Mouse (Mus musculus): ENCODE results near the gene Ptprt.
A peak's percentile ranks its signal among the peaks of the same experiment; 100 is the strongest.

The Ptprt gene

DNA sequence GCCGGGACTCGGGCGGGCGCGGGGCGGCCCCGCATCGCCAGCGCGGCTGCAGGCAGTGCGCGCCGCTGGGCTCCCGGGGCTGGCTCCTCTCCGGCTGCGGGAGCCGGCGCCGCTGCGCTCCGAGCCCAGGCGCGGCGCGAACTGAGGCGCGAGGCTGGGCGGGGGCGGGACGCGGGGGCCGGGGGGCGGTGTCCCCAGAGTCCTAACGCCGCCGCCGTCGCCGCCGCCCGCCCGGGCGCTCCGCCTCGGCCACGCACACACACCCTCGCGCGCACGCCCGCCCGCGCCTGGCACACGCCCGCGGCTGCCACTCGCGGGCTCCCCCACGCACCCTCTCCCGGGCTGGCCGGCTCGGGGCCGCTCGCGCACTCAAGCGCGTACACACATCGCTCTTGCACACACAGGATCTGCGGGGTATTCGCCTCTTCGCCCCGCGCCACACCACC is at the start of gene Ptprt:
Gene Ptprt (minus strand): TSS at position 207 of the 446 bp plus-strand sequence.
- DNase-seq (ENCODE audit: low spot score in 2 of 2): peak; percentile 48 to 50

DNA sequence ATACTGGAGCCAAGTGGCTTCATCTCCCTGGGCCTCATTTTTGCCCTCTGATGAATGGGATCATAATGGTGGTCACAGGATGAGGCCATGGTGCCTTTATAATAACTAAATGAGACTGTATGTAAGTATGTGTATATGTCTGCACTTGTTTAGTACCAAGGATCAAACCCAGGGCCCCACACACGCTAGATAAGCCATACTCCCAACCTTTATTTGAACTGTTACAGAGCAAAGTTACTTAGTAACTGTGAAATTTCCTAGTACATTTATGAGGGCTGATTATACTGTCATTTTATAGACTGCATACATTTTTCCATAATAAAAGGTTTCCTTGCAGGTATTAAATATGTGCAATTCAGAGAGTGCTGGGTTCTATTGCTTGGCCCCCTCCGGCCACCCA is 49.5 kb upstream of the Ptprt start:
- DNase-seq (ENCODE audit: low spot score in 2 of 2): no peak

DNA sequence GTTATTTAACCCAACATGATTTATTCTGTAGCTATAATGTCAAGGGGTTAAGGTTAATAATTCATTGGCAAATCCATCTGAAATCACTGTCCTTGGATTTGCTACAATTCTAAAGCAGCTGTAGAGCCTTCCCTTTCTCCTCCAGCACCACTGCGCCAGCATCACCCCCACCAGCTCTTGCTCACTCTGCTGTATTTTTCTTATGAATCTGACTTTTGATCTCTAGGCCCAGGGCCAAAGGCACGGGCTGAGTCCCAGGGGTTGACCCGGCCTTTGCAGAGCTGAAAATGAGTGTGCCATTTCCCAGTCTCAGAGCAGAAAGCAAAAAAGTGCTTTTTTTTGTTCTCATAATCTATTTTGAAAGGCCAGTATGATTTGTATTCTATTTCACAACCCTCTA is 38.7 kb upstream of the Ptprt start:
- DNase-seq (ENCODE audit: low spot score in 2 of 2): no peak

DNA sequence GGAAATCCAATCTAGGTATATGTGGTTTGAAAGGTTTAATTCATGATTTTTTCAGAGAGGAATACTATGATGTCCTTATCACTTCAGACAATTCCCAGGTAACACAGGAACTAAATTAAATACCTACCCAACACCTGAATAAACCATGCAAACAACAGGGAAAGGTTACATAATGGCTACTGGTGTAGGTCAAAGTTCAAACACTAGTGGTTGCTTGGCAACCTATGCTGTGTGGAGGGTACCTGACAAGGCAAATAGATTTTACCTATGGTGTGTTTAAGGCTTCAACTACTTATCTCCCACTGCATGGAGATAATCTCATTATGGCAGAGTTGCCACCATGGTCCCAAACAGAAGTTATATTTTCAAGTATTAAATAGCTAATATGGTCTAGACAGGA is 38.1 kb upstream of the Ptprt start:
- DNase-seq (ENCODE audit: low spot score in 2 of 2): no peak

DNA sequence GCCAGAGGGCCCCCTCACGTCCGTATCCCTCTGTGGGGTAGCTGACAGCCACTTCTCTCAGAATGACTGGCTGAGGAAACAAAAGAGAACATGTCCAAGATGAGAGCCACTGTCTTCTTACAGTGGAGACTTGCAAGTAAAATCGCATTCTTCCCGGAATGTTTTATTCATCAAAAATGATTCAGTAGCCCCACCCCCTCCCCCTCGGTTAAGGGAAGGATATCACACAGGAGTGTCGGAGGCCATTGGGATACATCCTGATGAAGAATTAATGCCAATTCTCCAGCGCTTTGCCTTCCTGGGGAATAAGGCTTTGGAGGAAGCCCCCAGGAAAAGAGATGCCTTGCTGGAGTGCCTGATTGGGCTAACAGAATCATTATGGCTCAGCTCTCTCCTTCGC is 37.1 kb upstream of the Ptprt start:
- DNase-seq (ENCODE audit: low spot score in 2 of 2): no peak

DNA sequence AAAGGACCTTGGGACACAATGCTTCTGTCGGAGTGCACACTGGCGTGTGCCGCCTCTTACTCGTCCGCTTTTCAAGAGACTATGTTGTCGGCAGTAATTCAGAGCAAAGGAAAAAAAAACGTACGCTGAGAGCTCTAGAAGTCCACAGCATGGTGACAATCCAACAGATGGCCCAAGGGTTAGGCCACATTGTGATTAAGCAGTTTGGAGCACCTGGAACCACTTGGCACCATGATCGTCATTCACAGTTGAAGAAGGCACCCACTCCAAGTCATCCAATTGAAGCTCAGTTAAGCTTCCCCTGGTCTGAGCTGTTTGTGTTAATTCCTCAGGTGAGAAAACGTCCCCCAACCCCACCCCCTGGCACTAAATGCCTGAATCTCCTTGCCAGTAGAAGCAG is 36.2 kb upstream of the Ptprt start:
- no peak for DNase-seq (ENCODE audit: low spot score in 2 of 2)

DNA sequence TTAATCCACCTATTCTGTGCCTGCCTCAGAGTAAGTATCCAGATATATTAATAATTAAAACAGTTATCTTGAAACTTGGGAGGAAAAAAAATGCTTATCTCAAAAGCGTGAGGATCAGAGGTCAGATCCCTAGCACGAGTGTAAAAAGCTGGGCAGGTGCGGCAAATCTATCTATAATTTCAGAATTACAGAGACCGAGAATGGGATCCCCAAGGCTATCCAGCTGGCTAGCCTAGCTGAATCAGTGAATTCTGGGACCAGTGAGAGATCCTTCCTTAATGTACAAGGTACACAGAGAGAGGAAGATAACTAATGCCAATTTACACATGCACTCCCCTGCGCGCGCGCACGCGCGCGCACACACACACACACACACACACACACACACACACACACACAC is 31.2 kb upstream of the Ptprt start:
- DNase-seq (ENCODE audit: low spot score in 2 of 2): no peak

DNA sequence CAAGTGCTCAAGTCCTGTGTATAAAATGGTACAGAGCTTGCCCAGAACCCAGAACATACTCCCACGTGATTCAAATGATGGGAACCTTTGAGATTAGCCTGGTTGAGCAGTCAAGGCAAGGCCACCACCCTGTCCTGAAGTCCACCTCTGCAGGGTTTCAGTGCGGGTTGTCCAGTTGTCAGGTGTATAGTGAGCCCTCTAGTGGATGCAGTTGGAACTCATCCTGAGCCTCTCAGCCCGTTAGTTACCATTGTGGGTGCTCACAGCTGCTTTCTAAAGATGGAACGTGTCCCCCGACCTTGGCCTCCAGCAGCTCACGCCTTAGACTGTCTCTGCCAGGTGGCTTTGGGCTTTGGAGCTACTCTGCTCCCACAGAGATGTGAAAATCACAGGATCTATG is 21.7 kb upstream of the Ptprt start:
- DNase-seq (ENCODE audit: low spot score in 2 of 2): peak in 1 of 2 experiments; percentile 25

DNA sequence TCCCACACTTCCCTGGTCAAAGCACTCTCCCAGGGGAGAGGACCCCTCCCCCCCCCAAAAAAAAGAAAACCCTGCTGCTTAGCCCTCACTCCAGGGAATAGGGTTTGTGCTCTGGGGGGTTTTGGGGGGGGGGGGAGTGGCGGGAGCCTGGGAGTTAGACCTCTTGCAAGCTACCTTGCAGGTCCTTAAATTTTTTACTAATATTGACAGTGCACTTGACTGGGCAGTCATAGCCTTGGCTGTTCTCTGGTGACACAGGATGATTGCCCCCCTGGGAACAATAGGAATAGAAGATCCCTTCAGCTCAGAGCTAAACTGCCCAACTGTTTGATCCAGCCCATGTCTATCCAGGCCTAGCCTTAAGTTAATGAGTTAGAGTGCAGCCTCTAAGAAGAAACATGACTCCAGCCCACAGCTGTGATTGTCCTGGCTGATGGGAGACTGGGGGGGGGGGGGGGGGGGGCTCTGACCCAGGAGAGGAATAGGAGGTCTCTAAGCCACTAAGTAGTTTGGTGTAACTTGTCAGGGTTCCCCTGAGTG is 1.6 kb upstream of the Ptprt start:
- DNase-seq (ENCODE audit: low spot score in 2 of 2): no peak

DNA sequence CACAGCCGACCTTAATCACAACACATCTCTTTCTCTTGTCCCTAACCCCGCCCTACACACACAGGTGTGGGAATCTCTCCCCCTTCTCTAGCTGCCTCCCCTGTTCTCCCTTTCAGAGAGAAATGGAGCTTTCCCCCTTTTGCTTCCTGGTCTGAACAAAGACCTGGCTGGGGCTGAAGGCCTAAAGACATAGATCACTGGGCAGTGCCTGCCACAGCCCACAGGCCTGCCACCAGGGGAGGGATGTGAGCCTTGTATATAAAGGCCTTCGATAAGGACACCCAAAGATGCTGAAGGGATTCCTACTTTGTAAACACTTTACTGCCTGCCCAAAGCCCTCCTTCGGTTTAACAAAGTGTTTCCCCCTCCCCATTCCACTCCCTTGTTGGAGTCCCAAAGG is 786 bp upstream of the Ptprt start:
- DNase-seq (ENCODE audit: low spot score in 2 of 2): no peak

DNA sequence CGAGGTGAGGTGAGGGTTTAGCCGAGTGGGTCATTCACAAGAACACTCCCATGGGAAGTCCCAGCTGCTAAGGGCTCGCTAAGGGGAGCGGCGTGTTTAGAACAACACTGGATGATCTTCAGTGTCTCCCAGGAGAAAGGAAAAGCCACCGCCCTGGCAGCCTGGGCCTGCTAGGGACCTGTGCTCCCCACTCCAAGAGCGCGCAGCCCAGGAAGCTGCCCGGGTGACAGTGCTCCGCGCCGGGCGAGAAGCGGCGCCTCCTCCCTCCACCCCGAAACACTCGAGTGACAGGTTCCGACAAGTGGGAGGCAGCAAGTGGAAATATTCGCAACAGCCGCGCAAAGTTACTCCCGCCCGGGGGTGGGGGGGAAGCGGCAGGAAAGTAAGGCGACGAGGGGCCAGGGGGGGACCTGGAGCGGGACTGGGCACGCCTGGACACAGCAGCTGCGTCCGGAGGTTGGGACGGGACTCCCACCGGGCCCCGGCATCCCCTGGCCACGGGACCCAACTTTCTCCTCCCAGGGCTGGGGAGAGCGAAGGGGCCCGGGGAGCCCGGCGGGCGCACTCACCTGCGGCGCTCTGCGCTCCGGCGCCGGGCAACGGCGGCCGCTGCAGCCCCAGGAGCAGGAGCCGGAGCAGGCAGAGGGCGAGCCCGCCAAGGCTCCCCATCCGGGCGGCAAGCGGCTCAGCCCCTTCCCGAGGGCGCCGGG is 561 bp downstream of the Ptprt start:
- DNase-seq (ENCODE audit: low spot score in 2 of 2): peak in 1 of 2 experiments; percentile 42

DNA sequence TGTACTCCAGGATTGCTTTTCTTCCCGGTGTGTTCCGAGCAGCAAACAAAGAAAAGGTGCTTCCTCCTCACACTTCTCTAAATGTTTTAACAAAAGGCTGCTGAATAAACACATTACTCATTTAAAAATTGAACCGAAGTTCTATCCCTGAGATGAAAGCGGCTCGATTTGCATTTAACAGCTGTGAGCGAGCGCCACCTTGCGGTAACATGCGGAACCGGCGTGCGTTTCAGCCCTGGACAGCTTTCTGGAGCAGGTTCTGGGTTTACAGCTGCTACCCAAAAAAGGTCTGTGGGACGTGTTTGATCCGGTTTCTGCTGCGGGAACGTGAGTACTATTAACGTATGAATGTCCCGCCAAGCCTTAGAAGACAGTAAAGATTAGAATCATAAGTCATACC is 1.9 kb downstream of the Ptprt start:
- peak; percentile 69 to 89 for DNase-seq (ENCODE audit: low spot score in 2 of 2)

DNA sequence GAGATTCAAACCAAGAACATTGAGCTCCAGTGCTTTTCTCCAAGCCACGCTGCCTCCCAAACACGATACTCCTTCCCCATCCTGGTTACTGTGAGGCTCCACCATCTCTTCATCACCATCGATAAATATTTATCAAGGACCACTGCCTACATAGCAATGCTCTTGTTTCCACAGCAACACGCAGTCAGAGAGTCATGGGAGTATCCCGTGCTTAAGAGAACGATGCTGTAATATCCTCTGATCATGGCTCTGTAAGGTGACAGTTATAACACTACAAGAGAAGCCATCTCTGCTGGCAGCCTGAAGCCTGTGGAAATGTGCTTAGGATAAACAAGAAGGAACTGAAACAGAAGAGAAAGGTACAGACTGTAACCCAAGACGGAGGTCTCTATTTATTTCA is 3.4 kb downstream of the Ptprt start:
- DNase-seq (ENCODE audit: low spot score in 2 of 2): no peak

DNA sequence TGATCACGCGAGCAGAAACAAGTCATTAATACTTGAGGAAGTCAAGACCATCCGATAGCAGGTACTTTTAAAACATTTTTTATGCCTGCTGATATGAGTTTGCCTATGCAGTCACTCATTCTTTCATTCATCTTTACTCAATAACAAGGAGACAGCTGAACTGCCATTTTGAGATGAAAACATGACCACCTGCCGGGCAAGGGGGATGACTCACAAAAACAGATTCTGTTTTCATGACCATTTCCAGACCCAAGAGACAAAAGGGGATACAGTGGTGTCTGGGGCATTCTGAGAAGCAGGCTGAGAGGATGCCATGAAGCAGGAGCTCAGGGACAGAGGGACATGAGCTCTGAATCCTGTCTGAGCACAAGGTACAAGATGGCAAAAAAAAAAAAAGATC is 6.5 kb downstream of the Ptprt start:
- no peak for DNase-seq (ENCODE audit: low spot score in 2 of 2)

DNA sequence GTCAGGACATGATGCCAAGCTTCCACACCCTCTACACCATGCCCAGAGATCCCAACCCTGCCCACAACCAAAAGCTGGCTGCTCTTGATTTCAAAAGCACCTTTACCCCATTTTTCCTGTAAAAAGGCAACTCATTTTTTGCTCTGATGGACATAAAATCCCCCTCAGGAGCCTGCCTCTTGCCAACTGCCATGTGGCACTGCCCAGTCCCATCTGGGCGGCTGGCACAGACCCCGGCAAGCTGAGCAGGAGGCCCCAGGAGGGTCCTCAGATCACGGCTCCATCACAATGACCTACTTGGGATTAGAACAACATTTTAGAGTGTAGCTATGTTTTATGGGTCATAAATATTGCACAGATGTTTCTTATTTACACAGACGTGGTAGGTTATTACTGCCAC is 22.3 kb downstream of the Ptprt start:
- DNase-seq (ENCODE audit: low spot score in 2 of 2): no peak

DNA sequence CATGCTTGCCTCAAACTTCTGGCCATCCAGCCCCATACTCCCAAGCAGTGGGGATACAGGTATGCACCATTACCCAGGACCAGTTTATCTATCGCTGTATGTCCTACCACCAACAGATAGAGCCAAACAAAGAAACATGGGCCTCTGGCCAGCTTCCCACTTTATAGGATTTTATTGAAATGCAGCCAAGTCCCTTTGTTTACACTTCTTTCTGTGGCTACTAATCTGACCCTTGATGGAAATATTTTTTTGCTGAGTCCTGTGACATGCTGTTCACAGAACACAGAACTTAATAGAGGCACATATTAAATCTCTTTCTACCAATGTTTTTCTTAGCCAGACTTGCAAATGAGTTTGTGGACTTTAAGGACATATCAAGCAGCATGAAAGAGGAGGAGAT is 23.4 kb downstream of the Ptprt start:
- no peak for DNase-seq (ENCODE audit: low spot score in 2 of 2)

DNA sequence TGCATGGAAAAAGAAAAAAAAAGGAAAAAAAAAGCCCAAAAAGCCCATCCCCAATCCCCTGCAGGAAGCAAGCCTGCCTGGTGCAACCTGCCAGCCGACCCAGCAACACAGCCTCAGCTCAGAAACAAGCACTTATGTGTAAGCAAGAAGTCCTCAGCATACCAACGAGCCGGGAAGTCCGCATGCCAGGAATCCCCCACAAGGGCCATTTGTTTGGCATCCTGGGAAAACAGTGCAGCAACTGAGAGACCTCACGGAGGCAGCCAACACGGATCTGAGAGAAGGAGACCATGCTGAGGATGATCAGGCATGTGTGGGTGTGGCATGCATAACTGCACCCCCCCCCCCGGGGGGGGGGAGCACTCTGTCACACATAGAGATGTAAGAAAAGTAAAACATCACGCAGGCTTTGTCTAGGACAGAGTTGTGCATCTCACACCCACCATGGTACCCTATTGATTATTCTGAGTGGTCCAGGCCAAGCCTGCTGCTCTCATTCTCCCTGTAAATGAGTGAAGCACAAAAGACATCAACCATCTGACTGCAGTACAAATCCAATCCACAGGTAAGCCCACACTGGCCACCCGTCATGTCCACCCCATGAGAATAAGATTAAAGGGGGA is 24.4 kb downstream of the Ptprt start:
- DNase-seq (ENCODE audit: low spot score in 2 of 2): peak; percentile 62 to 72

DNA sequence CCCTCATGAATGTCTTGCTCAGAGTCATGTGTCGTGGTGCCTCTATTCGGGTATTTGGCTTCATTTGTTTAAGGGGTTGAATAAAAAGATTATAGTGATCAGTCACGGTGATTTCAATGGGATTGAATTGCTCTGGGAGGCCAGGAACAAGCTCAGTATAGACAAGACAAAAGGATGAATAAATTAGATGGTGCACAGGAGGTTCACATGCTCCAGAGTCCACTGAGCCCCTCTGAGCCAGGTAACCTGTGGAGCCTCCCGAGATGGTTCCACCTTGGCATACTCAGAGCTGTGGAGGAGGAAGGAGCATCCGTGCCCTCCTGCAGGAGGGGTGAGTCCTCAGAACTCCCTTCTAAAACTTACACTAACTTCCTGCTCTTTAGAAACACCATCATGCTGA is 26.0 kb downstream of the Ptprt start:
- DNase-seq (ENCODE audit: low spot score in 2 of 2): no peak

DNA sequence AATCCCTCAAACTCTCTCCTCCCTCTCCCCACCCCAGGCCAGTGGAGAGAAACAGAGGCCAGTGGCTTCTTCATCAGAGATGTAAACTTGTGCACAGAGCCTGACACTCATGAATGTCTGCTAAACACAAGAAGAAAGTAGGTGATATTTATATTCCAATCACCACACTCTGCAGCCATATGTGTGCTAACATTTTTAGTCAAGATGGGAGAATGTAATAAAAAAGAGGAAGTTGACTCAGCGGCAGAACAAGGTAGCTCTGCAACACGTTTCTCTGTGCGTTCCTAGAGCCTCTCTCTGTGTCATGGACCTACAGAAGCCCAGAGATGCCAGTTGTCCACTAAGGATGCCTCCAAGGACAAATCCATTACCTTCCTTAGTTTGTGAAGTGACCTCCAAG is 34.9 kb downstream of the Ptprt start:
- no peak for DNase-seq (ENCODE audit: low spot score in 2 of 2)

DNA sequence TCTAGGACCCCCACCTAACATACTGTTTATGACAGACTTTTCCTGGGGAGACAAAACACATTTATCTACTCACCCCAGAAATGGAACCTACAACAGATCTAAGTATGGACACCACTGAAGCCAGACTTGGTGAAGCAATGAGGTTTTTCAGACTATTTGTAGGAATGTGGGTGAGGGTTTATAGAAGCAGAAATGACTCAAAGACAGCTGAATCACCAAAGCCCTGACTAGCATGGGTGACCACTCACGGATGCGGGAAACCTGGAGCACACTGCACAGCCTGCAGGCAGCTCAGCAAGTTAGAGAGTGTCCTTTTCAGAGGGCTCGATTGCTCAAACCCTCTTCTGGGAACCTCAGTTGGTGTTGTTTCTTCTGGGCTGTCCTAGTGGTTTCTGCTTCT is 36.2 kb downstream of the Ptprt start:
- DNase-seq (ENCODE audit: low spot score in 2 of 2): no peak

DNA sequence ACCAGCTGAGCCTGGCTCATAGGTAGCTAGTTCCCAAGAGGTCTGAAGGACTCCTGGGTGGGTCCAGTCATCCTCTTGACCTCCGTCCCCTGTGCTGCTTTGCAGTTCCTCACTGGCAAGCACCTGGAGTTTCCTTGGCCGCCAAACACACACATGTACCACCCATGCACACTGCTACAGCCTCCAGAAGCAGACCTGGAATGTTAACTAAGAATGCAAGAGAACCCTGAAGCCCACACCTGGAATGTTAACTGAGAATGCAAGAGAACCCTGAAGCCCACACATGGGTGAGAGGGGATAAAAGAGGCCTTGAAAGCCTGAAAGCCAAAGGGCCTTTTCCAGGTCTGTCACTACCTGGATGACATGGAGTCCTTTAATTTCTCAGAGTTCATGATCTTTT is 46.7 kb downstream of the Ptprt start:
- DNase-seq (ENCODE audit: low spot score in 2 of 2): no peak

DNA sequence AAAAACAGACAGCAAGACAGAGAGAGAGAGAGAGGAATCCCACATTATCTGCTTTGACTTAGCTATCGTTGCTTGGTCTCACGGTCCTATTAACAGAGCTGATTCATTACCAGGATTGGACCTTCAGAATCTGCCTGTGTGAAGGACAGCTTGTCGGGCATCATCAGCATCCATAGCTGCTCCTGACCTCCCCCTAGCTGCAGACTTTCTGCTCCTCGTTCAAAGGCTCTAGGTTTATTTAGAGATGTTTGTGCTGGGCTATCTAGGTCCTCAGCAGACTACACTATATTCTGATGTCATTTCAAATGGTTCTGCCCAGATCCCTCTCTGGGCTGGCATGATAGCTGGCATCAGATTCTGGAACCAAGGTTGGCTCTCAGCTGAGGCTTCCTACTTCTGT is 47.5 kb downstream of the Ptprt start:
- DNase-seq (ENCODE audit: low spot score in 2 of 2): no peak

DNA sequence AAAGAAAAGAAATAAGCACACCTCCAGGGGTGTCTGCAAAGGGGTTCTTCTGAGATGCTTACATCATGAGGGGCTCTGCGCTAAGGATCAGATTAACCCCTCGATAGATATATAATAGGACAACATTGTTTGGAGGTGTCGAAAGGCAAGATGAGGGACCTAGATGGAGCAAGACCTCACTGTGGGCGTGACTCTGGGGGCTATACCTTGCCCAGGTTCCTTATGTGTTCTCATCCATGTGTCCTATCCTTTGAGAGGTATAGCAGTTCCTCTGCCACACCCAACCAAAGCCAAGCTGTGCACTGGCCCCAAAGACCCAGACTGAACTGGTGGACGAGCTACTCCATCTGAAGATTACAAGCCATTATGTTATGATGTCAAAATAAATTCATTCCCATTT is 58.2 kb downstream of the Ptprt start:
- no peak for DNase-seq (ENCODE audit: low spot score in 2 of 2)

DNA sequence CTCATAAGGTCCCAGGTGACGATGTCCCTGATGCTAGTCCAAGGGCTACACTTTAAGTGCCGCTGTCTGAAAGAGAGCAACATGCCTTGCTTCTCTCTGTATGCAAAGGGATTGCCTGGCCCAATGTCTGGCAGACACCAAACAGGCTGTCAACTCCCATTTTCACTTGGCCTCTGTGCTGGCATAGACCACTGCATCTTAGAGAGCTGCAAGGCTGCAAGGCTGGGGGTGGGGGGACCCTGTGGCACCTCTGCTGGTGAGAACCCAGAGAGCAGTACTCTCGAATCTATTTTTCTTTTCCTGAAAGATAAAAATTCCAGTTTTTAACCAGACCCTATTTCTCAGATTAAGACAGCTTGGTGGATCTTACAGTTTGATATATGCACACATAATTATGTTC is 69.6 kb downstream of the Ptprt start:
- no peak for DNase-seq (ENCODE audit: low spot score in 2 of 2)
